Mouse (Mus musculus) ES-E14 (cell line): Measurements from ENCODE around the gene Ehhadh. TPM values are rescaled to one million over a fixed set of nuclear protein-coding genes. Genes with fewer than 3 reads are reported as not detected.
"Not testable (repeated sequence)": the region's sequence is repeated elsewhere in the genome, so short reads cannot be mapped to it uniquely, and the experiment has no call there.

Experiments used
- DNase-seq: peaks from one replicate; pipeline ENCODE4 v3.0.0-alpha.2; 2013; ENCODE audit warnings: low read depth, low spot score
- H3K27ac ChIP-seq: 2 replicates; pipeline ENCODE4 v1.5.1; 2012; ENCODE audit warnings: low read depth, mild to moderate bottlenecking, low read length, moderate library complexity, mixed read lengths; ENCODE audit not compliant: poor library complexity, insufficient read depth, severe bottlenecking
- H3K36me3 ChIP-seq: 2 replicates; pipeline ENCODE4 v1.6.1; 2012; ENCODE audit warnings: mild to moderate bottlenecking, low read length, moderate library complexity, mixed read lengths; ENCODE audit not compliant: control insufficient read depth, poor library complexity, insufficient read depth, severe bottlenecking
- H3K4me1 ChIP-seq, 2 experiments: fragments of 150-350 bp in 1 of 2; sonication (generic) in 1 of 2; 2 replicates each; pipeline ENCODE4 v1.6.1; 2012; ENCODE audit warnings: low read length in 2 of 2, mild to moderate bottlenecking in 1 of 2, mixed read lengths in 1 of 2; ENCODE audit not compliant: control insufficient read depth in 2 of 2, insufficient read depth in 2 of 2, poor library complexity in 1 of 2
- H3K4me3 ChIP-seq, 2 experiments: fragments of 150-350 bp in 1 of 2; sonication (generic) in 1 of 2; 2 replicates each; pipeline ENCODE4 v1.5.1; 2012; ENCODE audit warnings: low read length in 2 of 2, low read depth in 1 of 2, mild to moderate bottlenecking in 1 of 2, mixed read lengths in 1 of 2; ENCODE audit not compliant: insufficient read depth in 1 of 2, poor library complexity in 1 of 2, severe bottlenecking in 1 of 2
- H3K9ac ChIP-seq: 2 replicates; pipeline ENCODE4 v1.6.1; 2012; ENCODE audit warnings: low read depth, mild to moderate bottlenecking, low read length, mixed read lengths; ENCODE audit not compliant: poor library complexity, insufficient read depth, severe bottlenecking
- H3K9me3 ChIP-seq: fragments of 150-350 bp; sonication (generic); 2 replicates; pipeline ENCODE4 v1.6.1; 2012; ENCODE audit warnings: low read depth, mild to moderate bottlenecking, low read length; ENCODE audit not compliant: control insufficient read depth, insufficient read depth
- CHD2 ChIP-seq: IDR thresholded peaks from 2 replicates; pipeline ENCODE4 v1.6.1; 2014; ENCODE audit warnings: mild to moderate bottlenecking, low read depth, low read length, inconsistent platforms
- HCFC1 ChIP-seq: IDR thresholded peaks from 2 replicates; pipeline ENCODE4 v1.6.1; 2012; ENCODE audit warnings: low read length, inconsistent platforms, borderline replicate concordance; ENCODE audit not compliant: insufficient read depth
- MAFK ChIP-seq: IDR thresholded peaks from 2 replicates; pipeline ENCODE4 v1.6.1; 2014; ENCODE audit warnings: mild to moderate bottlenecking, low read depth, low read length, inconsistent platforms; ENCODE audit not compliant: insufficient read depth
- ZC3H11A ChIP-seq: IDR thresholded peaks from 2 replicates; pipeline ENCODE4 v1.6.1; 2012; ENCODE audit warnings: low read depth, mild to moderate bottlenecking, inconsistent platforms, low read length, borderline replicate concordance
- ZNF384 ChIP-seq: IDR thresholded peaks from 2 replicates; pipeline ENCODE4 v1.6.1; 2012; ENCODE audit warnings: low read depth, low read length, inconsistent platforms
- in situ Hi-C, 2 experiments: fragments of 600-800 bp; cut with MboI; formaldehyde crosslinking; loops; one replicate each; pipeline ENCODE4 v1.15.1; 2025; ENCODE audit warnings: low sequenced_read_pairs in 2 of 2, inconsistent platforms in 1 of 2; ENCODE audit not compliant: unreplicated experiment in 2 of 2
- total RNA-seq: library from RNA; depleted of rRNA; stranded (reverse); fragments of 300-350 nt; gene quantifications from 2 replicates; pipeline ENCODE4 v1.2.3, GENCODE M21; 2012

The Ehhadh gene
- total RNA-seq, 1 experiment: 1.5 TPM

DNA sequence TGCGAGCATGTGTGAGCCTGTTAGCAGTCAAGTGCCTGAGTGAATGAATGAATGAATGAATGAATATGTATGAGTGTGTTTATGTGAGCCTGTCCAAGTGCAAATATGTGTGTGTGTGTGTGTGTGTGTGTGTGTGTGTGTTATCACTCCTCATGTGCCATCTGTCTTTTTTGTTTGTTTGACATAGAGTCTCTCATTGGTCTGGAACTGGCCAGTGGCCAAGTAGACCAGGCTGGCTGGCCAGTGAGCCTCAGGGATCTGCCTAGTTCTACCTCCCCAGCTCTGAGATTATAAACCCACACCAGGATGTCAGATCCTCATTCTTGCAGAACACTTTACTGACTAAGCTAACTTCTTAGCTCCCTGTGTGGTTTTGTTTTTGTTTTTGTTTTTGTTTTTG lies 16.7 kb upstream of the Ehhadh start:
- TF ChIP-seq HCFC1: no peak
- TF ChIP-seq CHD2: no peak
- TF ChIP-seq ZNF384: no peak
- no peak for TF ChIP-seq ZC3H11A
- no peak for TF ChIP-seq MAFK
- Histone ChIP-seq H3K27ac (no peak overlapping the region), H3K36me3 (peaks cover 2% of the 10 kb centered on the region), H3K9ac (no peak overlapping the region), H3K4me3 (no peak overlapping the region), H3K9me3 (no peaks in the 10 kb centered on the region), H3K4me1 (0 out of 4 replicates have a peak, but pooled peaks cover 0 to 1% of the 10 kb centered on the region in 2 experiments)
- in situ Hi-C loops: no loop called here
- no peak for DNase-seq

DNA sequence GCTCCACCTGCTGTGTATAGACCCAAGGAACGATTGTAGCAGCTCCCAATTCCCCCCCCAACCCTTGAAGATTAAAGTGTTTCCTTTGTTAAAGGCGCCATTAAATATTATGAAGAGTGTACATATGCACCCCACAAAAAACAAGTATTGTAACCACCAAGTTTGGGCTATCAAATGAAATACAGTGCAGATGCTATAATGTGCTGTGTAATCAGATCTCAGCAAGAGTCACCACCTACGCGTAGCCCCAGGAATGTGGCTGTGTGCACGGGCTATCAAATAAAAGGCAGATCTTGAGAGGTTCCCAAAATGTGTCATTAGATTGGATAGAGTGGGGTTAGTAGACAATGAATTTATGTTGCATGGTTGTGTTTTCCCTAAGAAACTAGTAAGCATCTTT lies 7.5 kb upstream of the Ehhadh start:
- Histone ChIP-seq H3K4me3 (peak overlapping the region in 1 of 2 experiments; percentile 63; a peak in 2 of 4 replicates), H3K9me3 (no peaks in the 10 kb centered on the region), H3K27ac (no peak overlapping the region), H3K36me3 (no peaks in the 10 kb centered on the region), H3K4me1 (peaks cover 0 to 2% of the 10 kb centered on the region in 2 experiments; a peak in 1 of 4 replicates), H3K9ac (no peak overlapping the region)
- DNase-seq: no peak
- TF ChIP-seq CHD2 (no peak), ZNF384 (no peak), MAFK (0 out of 2 replicates have a peak, but pooled peaks have one; percentile 23), HCFC1 (no peak), ZC3H11A (no peak)
- in situ Hi-C loops: no loop called here

DNA sequence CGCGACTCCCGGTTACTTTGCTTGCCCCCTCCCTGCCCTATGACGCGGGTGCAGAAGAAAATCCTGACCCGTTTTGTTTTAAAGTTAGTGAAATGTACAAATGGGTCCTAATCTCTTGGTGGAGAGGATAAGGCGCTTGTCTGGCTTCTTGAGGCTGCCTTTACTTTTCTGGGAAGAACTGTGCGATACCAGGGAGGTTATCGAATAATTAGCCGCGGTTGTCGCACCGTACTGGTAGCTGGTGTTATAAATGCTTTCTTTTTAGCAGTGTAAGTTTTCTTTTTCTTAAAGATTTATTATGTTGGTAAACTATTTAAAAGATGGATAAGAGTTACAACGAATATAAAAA lies 7.1 kb upstream of the Ehhadh start:
- no peak for DNase-seq
- Histone ChIP-seq H3K27ac (no peak overlapping the region), H3K4me3 (peak overlapping the region; percentile 63 to 82), H3K36me3 (no peaks in the 10 kb centered on the region), H3K9ac (peak overlapping the region; percentile 85), H3K4me1 (peaks cover 0 to 2% of the 10 kb centered on the region in 2 experiments; a peak in 1 of 4 replicates), H3K9me3 (no peaks in the 10 kb centered on the region)
- TF ChIP-seq ZC3H11A (no peak), ZNF384 (no peak), CHD2 (no peak), HCFC1 (no peak), MAFK (no peak)
- in situ Hi-C loops: no loop called here

GRCm38 (mm10) chr16:21793875-21794696 lies 6.5 kb upstream of the Ehhadh start, which contains the start of gene Map3k13:
Gene Map3k13, plus strand, starts transcription at chr16:21794346.
- Histone ChIP-seq H3K4me3 (peak within 1 kb of the TSS; percentile 63 to 82), H3K4me1 (peaks cover 0 to 2% of the 10 kb centered on the region in 2 experiments; a peak in 1 of 4 replicates), H3K27ac (no peak within 1 kb of the TSS), H3K9ac (peak within 1 kb of the TSS; percentile 85), H3K36me3 (no peaks in the 10 kb centered on the region), H3K9me3 (no peaks in the 10 kb centered on the region)
- DNase-seq: peak; percentile 90
- TF ChIP-seq HCFC1 (no peak; the same call in 1 of the 2 replicates), CHD2 (no peak), ZC3H11A (no peak), ZNF384 (no peak), MAFK (no peak)
- in situ Hi-C loops: no loop called here

GRCm38 (mm10) chr16:21793080-21793810 lies 5.6 kb upstream of the Ehhadh start:
- H3K9me3 ChIP-seq, H3K36me3 ChIP-seq, H3K4me1 ChIP-seq, H3K9ac ChIP-seq, in situ Hi-C loops, DNase-seq, H3K27ac ChIP-seq: not testable (repeated sequence)
- peak overlapping the region in 1 of 2 experiments; percentile 63; a peak in 2 of 4 replicates for H3K4me3 ChIP-seq
